8 mouse cellular contexts compared by ENCODE assay signal in genomic region chr9:44417156-44417891, GRCm38 (mm10). TPM values are rescaled to one million over a fixed set of nuclear protein-coding genes. Genes with fewer than 3 reads are reported as not detected.
A peak's percentile ranks its signal among the peaks of the same experiment; 100 is the strongest.
DNase-seq lines count a peak whose midpoint lies in the region; ATAC-seq and TF ChIP-seq lines count a peak whose summit lies in the region.

No protein-coding gene starts in this region.

- peaks cover 7% of the 10 kb centered on the region for H3K4me1 ChIP-seq in limb, embryonic 10.5 days
- H3K4me1 ChIP-seq in small intestine, adult 2 months (ENCODE audit: control insufficient read depth, insufficient read depth, insufficient read length, low read length): peaks cover 2% of the 10 kb centered on the region; the same call in 1 of the 2 replicates

- TF ChIP-seq CTCF in small intestine, adult 2 months (IDR thresholded peaks at IDR 0.05; ENCODE audit: extremely low read depth, insufficient read length, insufficient replicate concordance, low read depth, low read length): no peak

- no peaks in the 10 kb centered on the region for H3K27me3 ChIP-seq in limb, embryonic 10.5 days (ENCODE audit: low read depth, poor library complexity, severe bottlenecking)
- no peaks in the 10 kb centered on the region for H3K27me3 ChIP-seq in small intestine, adult 2 months (ENCODE audit: control insufficient read depth, insufficient read depth, low read length)

- H3K9me3 ChIP-seq in limb, embryonic 10.5 days (replicated peaks): no peaks in the 10 kb centered on the region

- peak; percentile 70 for DNase-seq in cerebellum, adult 9-10 months
- no peak for DNase-seq in cerebellum, postnatal 25 days
- DNase-seq in ovary, adult 18-20 months (ENCODE audit: low spot score): peak; percentile 17
- no peak for DNase-seq in ovary, postnatal 36 days (ENCODE audit: low spot score)
- no peak for DNase-seq in limb, embryonic 10.5 days (ENCODE audit: low spot score)
- DNase-seq in spleen, adult 18-20 months: no peak

- no peak for TF ChIP-seq POLR2A in small intestine, adult 2 months (IDR thresholded peaks at IDR 0.05; ENCODE audit: low read depth, low read length)

- WGBS in limb, embryonic 10.5 days: 9% methylated on average over 26 of the region's 26 CpGs
- WGBS in small intestine, adult 2 months: 2% methylated on average over 26 of the region's 26 CpGs

- peak overlapping the region; percentile 77 for H3K4me3 ChIP-seq in limb, embryonic 10.5 days
- H3K4me3 ChIP-seq in small intestine, adult 2 months (ENCODE audit: low read depth, low read length): peak overlapping the region; percentile 87

- peaks cover 40% of the 10 kb centered on the region for H3K36me3 ChIP-seq in limb, embryonic 10.5 days
- H3K36me3 ChIP-seq in small intestine, adult 2 months (ENCODE audit: control insufficient read depth, insufficient read depth, low read length): peaks cover 18% of the 10 kb centered on the region

- ATAC-seq in monocyte, adult 5-6 weeks (replicated peaks; ENCODE audit: insufficient number of reproducible peaks, low FRiP score, low TSS enrichment, poor library complexity, severe bottlenecking): no peak

- peak overlapping the region; percentile 89 for H3K27ac ChIP-seq in limb, embryonic 10.5 days
- peak overlapping the region; percentile 34 for H3K27ac ChIP-seq in small intestine, adult 2 months (ENCODE audit: insufficient read depth, low read depth, low read length)

RNA-seq across cellular contexts. Expression of gene Ccdc84, which starts 1.0 kb away (rescaled TPM):
- polyA plus RNA-seq in limb, embryonic 10.5 days (2016; fragmentation: Nextera tagmentation; extraction: Ambion mirVana): 23.1 and 24.3 TPM in 2 replicates
- polyA plus RNA-seq in small intestine, adult 2 months (2012; rRNA removed): 17.8 and 21.3 TPM in 2 replicates
- total RNA-seq in monocyte, adult 5-6 weeks (2017): 25.5 to 38.4 TPM (median 28.7 TPM) in 3 replicates

RNA-seq across cellular contexts. Expression of gene Trappc4, which starts 9.9 kb away (rescaled TPM):
- 158 and 166 TPM in 2 replicates for polyA plus RNA-seq in limb, embryonic 10.5 days (2016; fragmentation: Nextera tagmentation; extraction: Ambion mirVana)
- 20.0 and 36.5 TPM in 2 replicates for polyA plus RNA-seq in small intestine, adult 2 months (2012; rRNA removed)
- 25.9 to 40.8 TPM (median 32.3 TPM) in 3 replicates for total RNA-seq in monocyte, adult 5-6 weeks (2017)

RNA-seq across cellular contexts. Expression of gene Rps25, which starts 10.4 kb away (rescaled TPM):
- polyA plus RNA-seq in limb, embryonic 10.5 days (2016; fragmentation: Nextera tagmentation; extraction: Ambion mirVana): 2,001 and 2,302 TPM in 2 replicates
- 40.0 and 48.3 TPM in 2 replicates for polyA plus RNA-seq in small intestine, adult 2 months (2012; rRNA removed)
- 995 to 1,562 TPM (median 1,501 TPM) in 3 replicates for total RNA-seq in monocyte, adult 5-6 weeks (2017)

RNA-seq across cellular contexts. Expression of gene Slc37a4, which starts 20.7 kb away (rescaled TPM):
- polyA plus RNA-seq in limb, embryonic 10.5 days (2016; fragmentation: Nextera tagmentation; extraction: Ambion mirVana): 8.4 and 9.7 TPM in 2 replicates
- polyA plus RNA-seq in small intestine, adult 2 months (2012; rRNA removed): 27.1 and 54.9 TPM in 2 replicates
- 15.9 to 33.9 TPM (median 22.1 TPM) in 3 replicates for total RNA-seq in monocyte, adult 5-6 weeks (2017)

RNA-seq across cellular contexts. Expression of gene Foxr1, which starts 23.6 kb away (rescaled TPM):
- not detected in 2 replicates for polyA plus RNA-seq in limb, embryonic 10.5 days (2016; fragmentation: Nextera tagmentation; extraction: Ambion mirVana)
- polyA plus RNA-seq in small intestine, adult 2 months (2012; rRNA removed): not detected in 2 replicates
- not detected in 3 replicates for total RNA-seq in monocyte, adult 5-6 weeks (2017)

Comparison
In these comparisons a context has a peak if more than half of its experiments do, and no peak if none do; other contexts are left out.
1. DNase-seq: peak in cerebellum, adult 9-10 months (single experiment) and ovary, adult 18-20 months (single experiment); none in cerebellum, postnatal 25 days (0 of 2), ovary, postnatal 36 days (single experiment), limb, embryonic 10.5 days (single experiment) and spleen, adult 18-20 months (0 of 2).
2. RNA of gene Rps25, which starts 10.4 kb away (polyA plus RNA-seq): 2,001 to 2,302 TPM in limb, embryonic 10.5 days; 40.0 to 48.3 TPM in small intestine, adult 2 months; every median in the first group is over 10 times any median in the second.